Mouse (Mus musculus): ENCODE measurements around the gene Cyp1b1.
A peak's percentile ranks its signal among the peaks of the same experiment; 100 is the strongest.

Cyp1b1 gene

GRCm38 (mm10) chr17:79714931-79715637 is at the start of gene Cyp1b1:
Cyp1b1 (minus strand) TSS chr17:79715061.
- DNase-seq (ENCODE audit: low spot score in 2 of 2), result no peak

GRCm38 (mm10) chr17:79761841-79762240 is 47.0 kb upstream of the Cyp1b1 start:
- DNase-seq (ENCODE audit: low spot score in 2 of 2), result no peak

- no peak for DNase-seq (ENCODE audit: low spot score in 2 of 2)
Observed at GRCm38 (mm10) chr17:79753831-79754230, 39.0 kb upstream of the Cyp1b1 start.

GRCm38 (mm10) chr17:79752836-79753235 is 38.0 kb upstream of the Cyp1b1 start:
- no peak for DNase-seq (ENCODE audit: low spot score in 2 of 2)

GRCm38 (mm10) chr17:79751661-79752191 is 36.9 kb upstream of the Cyp1b1 start:
- no peak for DNase-seq (ENCODE audit: low spot score in 2 of 2)

- DNase-seq (ENCODE audit: low spot score in 2 of 2), result no peak
Observed at GRCm38 (mm10) chr17:79749647-79750046, 34.8 kb upstream of the Cyp1b1 start.

GRCm38 (mm10) chr17:79746954-79747353 is 32.1 kb upstream of the Cyp1b1 start:
- DNase-seq (ENCODE audit: low spot score in 2 of 2), result no peak

- no peak for DNase-seq (ENCODE audit: low spot score in 2 of 2)
Observed at GRCm38 (mm10) chr17:79746146-79746591, 31.3 kb upstream of the Cyp1b1 start.

- no peak for DNase-seq (ENCODE audit: low spot score in 2 of 2)
Observed at GRCm38 (mm10) chr17:79745051-79745731, 30.3 kb upstream of the Cyp1b1 start.

- no peak for DNase-seq (ENCODE audit: low spot score in 2 of 2)
Observed at GRCm38 (mm10) chr17:79743507-79743906, 28.6 kb upstream of the Cyp1b1 start.

- DNase-seq (ENCODE audit: low spot score in 2 of 2), result no peak
Observed at GRCm38 (mm10) chr17:79742635-79743034, 27.8 kb upstream of the Cyp1b1 start.

- no peak for DNase-seq (ENCODE audit: low spot score in 2 of 2)
Observed at GRCm38 (mm10) chr17:79738847-79739498, 24.1 kb upstream of the Cyp1b1 start.

- no peak for DNase-seq (ENCODE audit: low spot score in 2 of 2)
Observed at GRCm38 (mm10) chr17:79737598-79737997, 22.7 kb upstream of the Cyp1b1 start.

- no peak for DNase-seq (ENCODE audit: low spot score in 2 of 2)
Observed at GRCm38 (mm10) chr17:79733039-79733438, 18.2 kb upstream of the Cyp1b1 start.

- no peak for DNase-seq (ENCODE audit: low spot score in 2 of 2)
Observed at GRCm38 (mm10) chr17:79730988-79731387, 16.1 kb upstream of the Cyp1b1 start.

GRCm38 (mm10) chr17:79728585-79729503 is 14.0 kb upstream of the Cyp1b1 start:
- DNase-seq (ENCODE audit: low spot score in 2 of 2), result no peak

- DNase-seq (ENCODE audit: low spot score in 2 of 2), result no peak
Observed at GRCm38 (mm10) chr17:79728053-79728584, 13.3 kb upstream of the Cyp1b1 start.

GRCm38 (mm10) chr17:79726613-79727012 is 11.8 kb upstream of the Cyp1b1 start:
- no peak for DNase-seq (ENCODE audit: low spot score in 2 of 2)

- DNase-seq (ENCODE audit: low spot score in 2 of 2), result no peak
Observed at GRCm38 (mm10) chr17:79720681-79721080, 5.8 kb upstream of the Cyp1b1 start.

GRCm38 (mm10) chr17:79715649-79716143 is 835 bp upstream of the Cyp1b1 start:
- DNase-seq (ENCODE audit: low spot score in 2 of 2), result peak; percentile 53 to 81

- no peak for DNase-seq (ENCODE audit: low spot score in 2 of 2)
Observed at GRCm38 (mm10) chr17:79714368-79714895, 429 bp downstream of the Cyp1b1 start.

Data from spleen, postnatal 10 days (tissue).